Mouse (Mus musculus): Measurements from ENCODE around the gene Asl.
"Not testable (repeated sequence)": the region's sequence is repeated elsewhere in the genome, so short reads cannot be mapped to it uniquely, and the experiment has no call there.

Gene Asl

GRCm38 (mm10) chr5:130046100-130046499 is 17.1 kb upstream of the Asl start:
- no peak for DNase-seq (ENCODE audit: low read depth)

GRCm38 (mm10) chr5:130044201-130044695 is 15.2 kb upstream of the Asl start:
- DNase-seq (ENCODE audit: low read depth) = peak; percentile 56

- no peak for DNase-seq (ENCODE audit: low read depth)
Measured at GRCm38 (mm10) chr5:130043741-130044140, 14.7 kb upstream of the Asl start.

GRCm38 (mm10) chr5:130041262-130041661 is 12.2 kb upstream of the Asl start:
- no peak for DNase-seq (ENCODE audit: low read depth)

- no peak for DNase-seq (ENCODE audit: low read depth)
Measured at GRCm38 (mm10) chr5:130040797-130041196, 11.8 kb upstream of the Asl start.

GRCm38 (mm10) chr5:130037752-130038455 is 8.9 kb upstream of the Asl start:
- DNase-seq (ENCODE audit: low read depth) = no peak

GRCm38 (mm10) chr5:130036300-130036699 is 7.3 kb upstream of the Asl start:
- not testable (repeated sequence) for DNase-seq (ENCODE audit: low read depth)

GRCm38 (mm10) chr5:130033869-130034268 is 4.8 kb upstream of the Asl start:
- no peak for DNase-seq (ENCODE audit: low read depth)

GRCm38 (mm10) chr5:130031410-130032390 is 2.7 kb upstream of the Asl start:
- DNase-seq (ENCODE audit: low read depth) = no peak

GRCm38 (mm10) chr5:130027696-130028095 is 1.4 kb downstream of the Asl start:
- no peak for DNase-seq (ENCODE audit: low read depth)

GRCm38 (mm10) chr5:130027134-130027533 is 1.9 kb downstream of the Asl start:
- DNase-seq (ENCODE audit: low read depth) = no peak

GRCm38 (mm10) chr5:130023767-130024539 is 5.1 kb downstream of the Asl start:
- DNase-seq (ENCODE audit: low read depth) = peak; percentile 92

- DNase-seq (ENCODE audit: low read depth) = no peak
Measured at GRCm38 (mm10) chr5:130023067-130023766, 5.8 kb downstream of the Asl start.

GRCm38 (mm10) chr5:130022366-130022765 is 6.7 kb downstream of the Asl start:
- no peak for DNase-seq (ENCODE audit: low read depth)

GRCm38 (mm10) chr5:130021361-130021966 is 7.6 kb downstream of the Asl start:
- DNase-seq (ENCODE audit: low read depth) = no peak

- no peak for DNase-seq (ENCODE audit: low read depth)
Measured at GRCm38 (mm10) chr5:130019461-130019860, 9.6 kb downstream of the Asl start.

- no peak for DNase-seq (ENCODE audit: low read depth)
Measured at GRCm38 (mm10) chr5:130015104-130015503, 13.9 kb downstream of the Asl start.

- DNase-seq (ENCODE audit: low read depth) = no peak
Measured at GRCm38 (mm10) chr5:130010961-130011360, 18.1 kb downstream of the Asl start.

GRCm38 (mm10) chr5:130009784-130010183 is 19.3 kb downstream of the Asl start:
- no peak for DNase-seq (ENCODE audit: low read depth)

- no peak for DNase-seq (ENCODE audit: low read depth)
Measured at GRCm38 (mm10) chr5:130008034-130008590, 20.9 kb downstream of the Asl start.

- no peak for DNase-seq (ENCODE audit: low read depth)
Measured at GRCm38 (mm10) chr5:130007344-130007743, 21.7 kb downstream of the Asl start.

Data from fibroblast of lung, adult 2 months (primary cell).